Mouse (Mus musculus): ENCODE data around the gene Tpm4.

Tpm4 gene

DNA sequence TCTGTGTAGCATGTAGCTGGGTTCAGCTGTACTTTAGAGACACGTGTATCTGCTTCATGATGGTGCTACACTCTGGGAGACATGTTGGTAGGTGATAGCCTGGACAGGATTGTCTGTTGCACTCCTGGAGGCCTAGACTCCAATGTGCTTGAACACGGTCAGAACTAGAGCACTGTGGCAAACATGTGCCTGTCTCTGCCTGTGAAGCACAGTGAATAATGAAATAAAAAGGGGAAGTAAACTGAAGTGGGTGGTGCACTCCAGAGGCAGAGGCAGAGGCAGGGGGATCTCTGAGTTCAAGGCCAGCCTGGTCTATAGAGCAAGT, 55.4 kb downstream of the Tpm4 start:
- DNase-seq (ENCODE audit: low spot score) = no peak

DNA sequence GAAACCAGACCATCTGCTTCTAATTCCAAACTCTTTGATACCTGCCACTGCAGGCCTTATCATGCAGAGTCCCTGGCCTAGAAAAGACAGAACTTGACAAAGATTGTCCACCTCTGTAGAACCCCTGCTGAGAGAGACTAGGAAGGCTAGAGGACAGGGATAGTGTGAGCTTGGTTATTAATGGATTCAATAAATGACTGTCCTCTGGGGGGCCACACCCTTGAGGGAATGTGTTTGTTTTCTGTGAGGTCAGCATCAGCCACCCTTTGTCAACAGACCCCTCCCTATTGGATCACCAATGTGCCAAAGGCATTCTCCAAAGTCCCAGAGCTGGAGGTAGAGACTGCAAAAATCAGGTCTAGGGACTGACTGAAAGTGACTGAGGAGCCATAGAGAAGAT, 57.3 kb downstream of the Tpm4 start:
- DNase-seq (ENCODE audit: low spot score) = no peak

DNA sequence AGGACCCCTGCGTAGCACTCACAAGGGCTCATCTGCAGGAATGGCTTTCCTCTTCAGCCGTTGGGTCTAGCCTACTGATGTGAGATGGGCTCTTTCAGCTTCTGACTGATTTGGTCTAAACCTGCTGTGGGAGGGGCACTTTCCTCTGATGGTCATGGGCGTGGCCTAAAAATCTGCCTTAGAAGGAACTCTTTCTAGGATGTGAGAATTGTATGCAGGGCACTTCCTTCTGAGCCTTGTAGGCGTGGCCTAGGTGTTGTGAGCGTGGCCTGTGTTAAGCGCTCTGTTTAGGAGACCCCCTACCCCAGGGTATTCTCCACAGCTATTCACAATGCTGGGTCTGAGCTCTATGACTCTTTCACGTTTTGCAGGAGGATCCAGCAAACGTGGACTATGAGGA, 63.2 kb downstream of the Tpm4 start:
- DNase-seq (ENCODE audit: low spot score) = no peak

All from T-cell, adult 2 months (primary cell).